Mouse (Mus musculus): ENCODE data around the gene Espn. TPM values are rescaled to one million over a fixed set of nuclear protein-coding genes. Genes with fewer than 3 reads are reported as not detected.

The Espn gene
- total RNA-seq, 4 experiments from 2014 or later, result 2.1 to 6.0 (median 4.4) TPM

DNA sequence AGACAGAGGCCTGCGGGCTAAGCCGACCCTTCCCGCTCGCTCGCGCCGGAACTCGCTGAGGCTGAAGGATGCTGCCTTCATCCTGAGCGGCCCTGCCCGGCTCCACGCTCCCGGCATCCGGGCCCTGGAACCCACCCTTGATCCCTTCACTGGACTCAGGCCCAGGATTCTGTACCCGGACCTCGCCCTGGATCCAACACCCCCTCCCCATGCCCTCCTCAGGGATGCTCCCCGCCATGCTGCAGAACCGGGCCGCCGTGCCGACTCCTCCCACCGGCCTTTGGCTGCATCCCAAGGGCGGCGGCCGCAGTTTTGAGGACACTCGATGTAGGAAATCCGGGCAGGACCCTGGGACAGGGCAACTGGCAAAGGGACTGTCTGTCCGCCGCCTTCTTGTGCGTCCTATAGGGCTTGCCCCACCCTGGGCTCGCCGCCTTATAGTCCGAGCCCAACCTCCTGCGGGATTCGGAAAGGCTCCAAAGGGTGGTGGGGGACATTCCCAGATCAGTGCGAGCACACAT, 26.2 kb upstream of the Espn start:
- DNase-seq, result peak; percentile 54

DNA sequence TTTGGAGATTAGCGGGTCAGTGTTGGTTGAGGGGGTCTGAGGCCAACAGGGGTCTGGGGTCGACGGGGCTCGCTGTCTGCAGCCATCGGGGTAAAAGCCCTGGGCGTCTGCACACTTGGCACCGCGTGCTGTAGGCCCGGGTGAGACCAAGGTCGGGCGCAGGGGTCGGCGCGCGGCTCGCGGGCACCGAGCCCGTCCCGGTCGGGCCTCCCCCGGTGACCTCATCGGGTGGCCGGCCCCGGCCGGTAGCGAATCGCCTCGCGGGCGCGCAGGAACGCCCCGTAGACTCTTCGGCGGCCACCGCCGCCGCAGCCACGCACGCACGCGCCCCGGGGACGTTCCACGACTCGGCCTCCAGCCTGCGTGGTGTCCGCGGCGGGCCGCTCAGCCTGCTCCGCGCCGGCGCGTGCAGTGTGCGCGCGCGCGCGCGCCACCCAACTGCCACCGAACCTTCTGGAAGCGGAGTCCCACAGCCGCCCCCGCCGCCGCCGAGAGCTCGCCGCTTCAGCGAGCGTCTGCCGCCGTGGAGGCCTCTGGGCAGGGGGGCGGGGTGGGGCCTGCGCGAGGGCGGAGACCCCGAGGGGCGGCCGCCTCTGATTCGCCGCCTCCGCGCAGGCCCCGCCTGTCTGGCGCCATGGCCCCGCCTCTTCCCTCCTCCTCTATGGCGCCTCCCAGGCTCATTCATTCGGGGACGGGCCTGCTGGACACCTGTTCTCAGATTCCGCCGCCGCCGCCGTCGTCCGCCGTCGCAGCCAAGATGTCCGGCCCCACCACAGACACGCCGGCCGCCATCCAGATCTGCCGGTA, 25.6 kb upstream of the Espn start, which contains the start of gene Acot7:
Acot7 (plus strand) TSS at position 598 of the 807 bp plus-strand sequence.
- DNase-seq, result peak; percentile 86

DNA sequence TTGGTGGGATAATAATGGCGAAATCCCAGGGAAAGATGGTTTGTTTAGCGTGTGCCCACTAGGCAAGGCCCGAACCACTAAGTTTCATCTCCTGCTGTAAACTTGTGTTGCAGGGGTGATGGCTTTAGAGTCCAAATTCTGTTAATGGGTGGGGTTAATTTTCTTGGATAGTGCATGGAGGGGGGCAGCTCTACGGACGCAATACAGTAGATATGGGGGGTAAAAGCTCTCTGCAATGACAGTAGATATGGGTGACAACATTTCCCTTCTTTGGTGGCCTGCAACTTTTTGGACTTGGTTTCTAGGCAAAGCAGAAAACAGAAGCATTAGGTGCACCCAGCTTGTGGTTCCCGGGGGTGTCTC, 25.0 kb upstream of the Espn start:
- DNase-seq, result no peak

DNA sequence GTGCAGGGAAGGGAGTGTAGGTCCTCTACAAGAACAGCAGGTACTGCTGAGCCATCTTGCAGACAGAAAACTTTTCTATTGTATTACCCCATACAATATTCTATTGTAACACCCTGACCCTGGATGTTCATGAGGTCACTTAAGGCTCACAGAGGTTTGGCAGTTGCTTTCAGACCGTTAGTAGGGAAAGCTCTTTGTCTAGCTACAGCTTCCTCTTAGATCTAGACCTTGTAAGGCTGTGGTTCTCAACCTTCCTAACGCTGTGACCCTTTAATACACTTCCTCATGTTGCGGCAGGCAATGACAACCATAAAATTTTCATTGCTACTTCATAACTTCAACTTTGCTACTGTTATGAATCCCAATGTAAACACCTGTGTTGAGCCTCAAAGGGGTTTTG, 24.5 kb upstream of the Espn start:
- DNase-seq, result no peak

DNA sequence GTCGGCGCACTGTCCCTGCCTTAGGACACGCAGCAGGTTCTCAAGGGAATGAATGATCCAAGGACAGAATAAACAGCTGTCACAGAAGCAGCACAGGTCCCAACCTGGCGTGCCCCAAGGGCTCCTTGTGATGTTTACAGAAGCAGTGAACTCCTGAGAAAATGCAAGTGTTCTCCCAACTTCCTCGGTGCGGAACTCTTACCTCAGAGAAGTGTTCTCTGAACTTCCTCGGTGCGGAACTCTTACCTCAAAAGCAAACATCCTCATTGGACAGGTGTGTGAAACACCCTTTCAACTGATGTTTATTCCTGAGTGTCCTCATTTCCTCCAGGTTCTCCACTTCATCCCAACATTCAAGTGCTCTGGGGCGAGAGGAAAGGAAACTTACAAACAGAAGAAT, 21.8 kb upstream of the Espn start:
- DNase-seq, result no peak

DNA sequence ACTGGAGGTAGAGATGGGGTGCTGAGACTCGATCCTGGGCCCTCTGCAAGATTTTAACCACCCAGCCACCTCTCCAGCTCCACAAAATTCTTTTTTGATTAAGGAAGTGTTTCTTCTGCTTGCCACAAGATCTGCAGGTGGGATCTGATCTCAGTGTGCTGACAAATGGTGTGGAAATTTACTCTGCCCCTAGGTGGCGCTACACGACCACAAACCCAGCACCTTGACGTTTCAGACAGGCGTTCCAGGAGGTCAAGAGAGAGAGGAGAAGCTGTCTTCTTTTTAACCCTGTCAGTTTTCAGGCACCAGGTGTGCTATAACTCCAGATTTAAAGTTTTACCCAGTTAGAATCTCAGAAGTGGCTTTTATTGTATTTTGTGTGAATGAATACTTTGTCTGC, 20.9 kb upstream of the Espn start:
- DNase-seq, result peak; percentile 44

DNA sequence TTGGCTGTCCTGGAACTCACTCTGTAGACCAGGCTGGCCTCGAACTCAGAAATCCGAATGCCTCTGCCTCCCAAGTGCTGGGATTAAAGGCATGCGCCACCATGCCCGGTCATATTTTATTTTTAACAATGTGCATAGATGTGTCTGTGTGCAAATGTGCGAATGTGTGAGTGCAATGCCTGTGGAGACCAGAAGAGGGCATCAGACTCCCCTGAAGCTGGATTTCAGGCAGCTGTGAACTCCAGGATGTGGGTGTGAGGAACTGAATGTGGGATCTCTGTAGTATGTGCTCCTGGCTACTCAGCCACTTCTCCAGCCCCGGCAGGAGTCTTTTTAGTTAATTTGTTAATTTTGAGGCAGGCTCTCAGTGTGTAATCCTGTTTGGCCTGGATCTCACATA, 19.4 kb upstream of the Espn start:
- DNase-seq, result no peak

DNA sequence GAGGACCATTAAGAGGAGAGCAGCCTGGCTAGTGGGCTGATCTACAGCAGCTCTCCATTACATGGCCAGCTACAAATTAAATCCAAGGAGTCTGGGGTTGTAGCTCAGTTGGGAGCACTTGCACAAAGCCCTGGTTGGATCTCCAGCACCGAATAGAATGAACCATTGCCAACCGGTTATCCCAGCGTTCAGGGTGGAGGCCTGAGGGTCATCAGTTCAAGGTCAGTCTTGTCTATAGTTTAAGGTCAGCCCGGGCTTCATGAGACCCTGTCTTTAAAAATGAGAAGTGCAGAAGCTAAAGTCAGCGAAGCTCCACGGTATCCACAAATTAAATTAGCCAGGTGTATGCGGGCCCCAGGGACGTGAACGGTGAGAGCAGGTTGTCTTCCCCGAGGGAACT, 18.1 kb upstream of the Espn start:
- no peak for DNase-seq

DNA sequence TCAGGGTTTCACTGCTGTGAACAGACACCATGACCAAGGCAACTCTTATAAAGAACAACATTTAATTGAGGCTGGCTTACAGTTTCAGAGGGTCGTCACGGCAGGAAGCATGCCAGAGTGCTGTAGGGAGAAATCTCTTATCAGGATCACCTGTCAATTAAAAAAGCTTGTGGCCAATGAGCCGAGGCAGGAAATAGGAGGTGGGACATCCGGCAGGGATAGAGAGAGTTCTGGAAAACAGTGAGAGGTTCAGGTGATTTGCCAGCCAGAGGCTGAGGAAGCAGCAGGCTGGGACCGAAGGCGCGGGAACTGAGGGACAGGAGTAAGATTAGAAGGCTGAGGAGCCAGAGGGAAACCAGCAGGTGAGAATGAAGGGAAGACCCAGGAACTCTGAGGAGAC, 16.9 kb upstream of the Espn start:
- no peak for DNase-seq

DNA sequence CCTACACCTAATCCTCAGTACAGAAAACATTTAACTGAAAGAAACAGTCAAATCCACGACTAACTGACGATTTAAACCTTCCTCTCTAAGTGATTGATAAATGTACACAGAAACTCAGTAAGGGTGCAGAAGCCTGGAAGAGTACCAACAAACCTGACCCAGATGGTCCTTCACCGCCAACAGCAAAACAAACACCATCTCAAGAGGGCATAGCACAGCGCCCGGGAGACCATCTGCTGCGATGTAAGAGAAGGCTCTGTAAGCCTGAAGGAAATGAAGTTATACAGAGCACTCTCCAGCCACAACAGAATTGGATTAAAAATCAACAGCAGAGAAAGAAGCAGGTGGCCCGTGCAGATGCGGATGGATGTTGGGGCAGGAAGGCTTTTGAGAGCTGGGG, 15.9 kb upstream of the Espn start:
- DNase-seq, result no peak

DNA sequence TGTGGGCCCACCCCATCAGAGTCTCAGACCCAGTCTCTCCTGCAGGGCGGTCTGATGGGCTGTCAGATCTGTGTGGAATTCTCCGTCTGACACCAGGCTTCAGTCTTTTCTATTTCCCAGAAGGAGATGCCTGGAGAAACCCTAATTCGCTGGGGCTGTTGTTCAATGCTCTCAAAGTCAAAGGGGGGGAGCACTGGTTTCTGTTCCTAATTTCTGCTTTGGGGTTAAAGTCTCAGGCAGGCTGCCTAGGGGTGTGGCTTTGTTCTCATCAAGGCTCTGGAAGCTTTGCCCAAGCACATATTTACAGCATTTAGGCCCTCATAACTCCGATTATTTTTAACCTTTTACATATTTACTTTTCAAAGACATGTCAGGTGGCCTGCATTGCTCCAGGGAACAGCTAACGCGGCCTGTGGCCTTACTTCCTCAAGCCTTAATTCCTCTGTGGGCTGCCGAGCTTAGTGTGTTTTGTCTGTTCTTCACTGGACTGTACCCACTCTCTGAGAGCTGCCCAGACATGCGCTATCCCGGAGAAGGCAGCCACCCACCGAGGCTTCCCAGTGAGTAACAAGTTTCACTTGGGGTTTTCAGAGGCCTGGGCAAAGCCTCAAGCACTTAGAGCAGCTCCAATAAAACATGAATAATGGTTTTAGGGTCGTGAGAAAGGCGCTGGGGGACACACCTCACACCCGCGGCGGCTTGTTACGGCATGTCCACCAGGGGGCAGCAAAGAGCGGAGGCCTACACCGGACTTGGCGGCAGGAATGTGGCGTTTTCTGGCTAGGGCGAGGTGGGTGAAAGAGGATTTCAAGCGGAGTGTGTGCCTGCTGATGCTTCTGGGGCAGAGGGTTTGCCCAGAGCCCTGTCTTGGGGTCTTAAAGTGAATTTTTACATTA, 13.1 kb upstream of the Espn start:
- no peak for DNase-seq

DNA sequence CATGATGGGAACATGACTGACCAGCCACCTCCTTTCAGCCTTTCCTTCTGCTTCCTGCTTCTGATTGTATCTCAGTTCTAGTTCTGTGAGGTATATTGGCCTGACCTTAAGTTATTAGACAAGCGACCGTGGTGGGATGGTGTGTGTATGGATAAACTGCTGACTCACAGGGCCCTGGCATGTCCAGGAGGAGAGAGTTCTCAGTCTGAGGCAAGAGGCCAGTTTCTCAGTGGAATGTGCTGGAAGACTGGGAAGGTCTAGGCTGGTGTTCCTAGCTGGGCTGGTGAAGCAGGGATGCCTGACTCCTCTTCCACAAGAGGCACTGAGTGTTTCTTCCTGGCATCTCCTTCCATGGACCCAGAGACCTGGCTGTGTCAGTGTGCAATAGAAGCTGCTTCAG, 10.6 kb upstream of the Espn start:
- no peak for DNase-seq

DNA sequence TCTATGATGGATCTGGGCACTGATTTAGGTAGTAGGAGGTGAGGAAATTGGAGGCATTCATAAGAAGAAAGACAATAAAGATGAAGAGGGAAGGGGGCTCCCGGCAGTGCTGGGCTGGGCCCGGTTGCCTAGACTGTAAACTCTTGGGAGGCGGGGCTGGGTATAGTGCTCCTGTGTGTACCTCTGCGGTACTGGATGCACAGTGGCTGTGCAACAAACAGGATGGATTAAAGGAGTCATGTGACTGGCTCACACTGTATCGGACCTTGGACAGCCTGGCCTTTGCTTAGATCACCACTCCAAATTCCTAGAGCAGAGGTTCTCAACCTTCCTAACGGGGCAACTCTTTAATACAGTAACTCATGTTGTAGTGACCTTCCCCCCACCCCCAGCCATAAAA, 9.4 kb upstream of the Espn start:
- no peak for DNase-seq

DNA sequence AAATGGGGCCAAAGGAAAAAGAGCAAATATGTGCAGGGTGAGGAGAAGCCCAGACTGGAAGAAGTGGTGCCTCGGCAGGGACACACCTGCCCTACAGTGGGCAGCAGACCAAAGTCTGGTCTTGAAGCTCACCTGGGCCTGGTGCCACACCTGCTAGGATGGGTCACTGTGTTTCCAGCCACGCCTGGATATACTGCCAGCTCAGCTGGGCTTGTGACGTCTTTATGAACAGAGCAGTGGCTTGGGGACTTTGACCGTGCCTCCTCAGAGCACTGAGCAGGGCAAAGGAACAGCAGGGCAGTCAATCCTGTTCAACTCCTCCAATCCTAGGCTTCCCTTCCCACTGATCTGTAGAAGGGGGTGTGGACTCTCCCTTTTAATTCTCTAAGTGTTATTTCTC, 8.6 kb upstream of the Espn start:
- DNase-seq, result no peak

DNA sequence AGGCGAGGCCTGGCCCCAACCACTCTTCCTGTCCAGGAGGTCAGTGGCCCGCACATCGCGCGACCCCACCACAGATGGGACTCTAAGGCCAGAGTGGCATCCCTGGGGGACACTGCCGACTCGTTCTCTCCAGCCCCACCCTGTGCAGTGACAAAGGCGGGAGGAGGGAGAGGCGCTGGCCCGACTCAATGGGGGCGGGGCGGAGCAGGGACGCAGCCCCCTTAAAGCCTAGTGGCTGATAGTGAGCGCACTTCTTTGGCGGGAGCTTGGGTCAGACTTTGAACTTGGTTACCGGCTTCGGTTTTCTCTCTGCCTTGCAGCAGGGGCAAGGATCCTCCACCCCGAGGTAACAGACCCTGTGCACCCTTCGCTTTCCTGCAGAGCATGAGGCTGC, 7.1 kb upstream of the Espn start:
- no peak for DNase-seq

DNA sequence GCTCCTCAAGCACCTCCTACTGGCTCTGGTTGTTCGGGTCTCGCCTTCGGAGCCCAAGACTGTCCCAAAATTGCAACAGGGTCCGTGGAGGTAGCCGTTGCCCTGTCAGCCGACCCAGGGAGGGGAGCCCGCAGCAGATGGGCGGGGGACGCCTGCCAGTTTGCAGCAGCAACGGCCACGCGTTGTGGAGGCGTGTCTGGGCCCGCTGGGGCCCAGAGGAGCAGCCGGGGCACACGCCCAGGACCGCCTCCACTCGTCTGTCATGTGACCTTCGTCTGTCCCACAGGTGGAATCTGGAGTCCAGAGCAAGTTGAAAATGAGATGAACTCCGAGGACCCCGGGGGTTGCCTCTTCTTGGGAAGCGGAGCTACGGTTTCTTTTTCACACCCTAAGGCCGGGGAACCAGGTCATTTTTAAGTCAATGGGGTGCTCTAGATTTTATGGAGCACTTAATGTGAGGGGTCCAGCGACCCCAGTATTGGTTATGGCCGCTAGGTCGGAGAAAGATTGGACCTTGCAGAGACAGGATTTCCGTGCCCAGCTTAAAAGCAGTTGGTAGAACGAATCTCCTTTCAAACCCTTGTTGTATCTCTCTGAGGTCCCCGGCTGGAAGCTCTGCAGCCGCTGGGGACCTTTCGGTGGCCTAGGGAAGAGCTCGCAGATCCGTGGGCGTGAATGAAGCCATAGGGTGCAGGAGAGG, 6.6 kb upstream of the Espn start, which contains the start of gene Hes2:
Hes2 (plus strand) TSS at position 283 of the 700 bp plus-strand sequence.
- DNase-seq, result no peak

DNA sequence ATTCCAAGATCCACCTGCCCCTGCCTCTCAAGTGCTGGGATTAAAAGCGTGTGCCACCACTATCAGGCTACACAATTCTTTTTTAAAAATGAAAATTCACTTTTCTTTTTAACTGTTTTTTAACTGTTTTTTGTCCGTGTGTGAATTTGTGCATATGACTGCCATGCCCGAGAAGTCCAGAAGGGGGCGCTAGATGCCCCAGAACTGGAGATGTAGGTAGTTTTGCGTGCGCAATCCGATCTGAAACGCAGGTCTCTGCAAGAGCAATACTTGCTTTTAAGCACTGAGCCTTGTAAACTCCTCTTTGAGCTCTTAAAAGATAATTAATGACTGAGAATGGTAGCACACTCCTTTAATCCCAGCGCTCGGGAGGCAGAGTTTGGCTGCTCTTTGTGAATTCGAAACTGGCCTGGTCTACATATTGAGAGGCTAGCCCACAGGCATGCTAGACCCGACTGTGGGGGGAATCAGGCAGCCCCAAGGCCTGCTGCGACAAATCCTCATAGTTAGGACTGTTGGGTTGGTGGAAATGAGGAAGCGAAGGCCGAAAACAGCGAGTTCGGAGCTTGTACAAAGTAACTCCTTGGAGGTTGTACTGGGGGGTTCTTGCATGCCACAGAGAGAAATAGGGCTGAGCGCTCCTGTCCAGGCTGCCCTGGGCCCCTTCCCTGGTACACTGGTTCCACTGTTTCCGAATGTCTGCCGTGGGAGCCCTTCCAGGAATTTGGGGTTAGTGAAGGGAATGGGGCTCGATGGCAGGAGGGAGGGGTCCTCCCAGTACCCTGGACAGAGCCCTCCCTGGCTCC, 5.8 kb upstream of the Espn start:
- no peak for DNase-seq

DNA sequence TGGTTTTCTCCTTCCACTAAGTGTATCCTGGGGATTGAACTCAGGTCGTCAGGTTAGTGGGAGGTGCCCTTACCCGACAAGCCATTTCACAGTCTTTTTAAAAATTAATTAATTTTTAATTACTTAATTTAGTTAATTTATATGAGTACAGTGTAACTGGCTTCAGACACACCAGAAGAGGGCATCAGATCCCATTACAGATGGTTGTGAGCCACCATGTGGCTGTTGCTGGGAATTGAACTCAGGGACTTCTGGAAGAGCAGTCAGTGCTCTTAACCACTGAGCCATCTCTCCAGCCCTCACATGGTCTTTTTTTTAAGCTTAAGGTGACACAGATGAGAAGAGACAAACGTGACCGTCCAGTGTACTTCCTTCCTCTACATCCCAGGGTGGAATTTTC, 2.8 kb upstream of the Espn start:
- no peak for DNase-seq

DNA sequence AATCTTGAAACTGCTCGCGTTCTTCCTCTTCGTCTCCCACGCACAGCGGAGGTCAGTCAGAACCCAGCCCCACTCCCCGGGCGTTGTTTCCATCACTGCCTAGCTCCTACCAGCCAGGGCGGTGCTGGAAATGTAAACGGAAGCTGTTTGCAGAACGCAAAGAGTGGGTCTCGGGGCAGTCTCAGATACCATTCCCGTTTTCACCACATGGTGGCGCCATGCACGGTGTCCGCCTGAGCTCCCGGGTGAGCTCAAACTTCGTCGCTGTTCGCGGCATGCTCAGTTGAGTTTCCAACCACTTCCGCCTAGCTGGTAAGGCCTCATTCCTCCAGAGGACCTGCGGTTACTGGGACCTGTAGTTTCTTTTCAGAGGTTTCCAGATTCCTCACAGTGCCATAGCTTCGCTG, 1.6 kb upstream of the Espn start:
- DNase-seq, result peak; percentile 59

DNA sequence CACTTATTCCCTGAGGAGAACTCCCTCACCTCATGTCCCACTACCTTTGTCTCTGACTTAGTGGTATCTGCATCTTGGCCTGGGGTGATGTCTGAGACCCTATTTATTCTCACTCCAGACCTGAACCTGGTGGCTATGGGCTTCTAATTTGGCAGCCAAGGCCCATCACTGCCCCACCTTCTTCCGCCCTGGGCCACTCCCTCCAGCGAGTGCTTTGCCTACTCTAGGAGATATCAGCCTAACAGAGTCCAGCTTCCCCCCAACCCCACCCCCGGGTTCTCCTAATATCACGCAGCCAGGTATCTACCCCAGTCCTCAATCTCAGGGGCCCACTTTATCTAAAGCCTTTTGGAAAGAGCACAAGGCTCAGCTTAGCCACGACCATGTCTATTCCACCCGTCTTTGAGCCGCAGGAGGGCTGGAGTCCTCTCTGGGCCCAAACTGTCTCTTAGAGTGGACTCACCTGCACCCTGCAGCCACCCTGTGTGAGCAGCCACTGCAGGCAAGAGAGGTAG, 663 bp downstream of the Espn start:
- DNase-seq, result no peak

DNA sequence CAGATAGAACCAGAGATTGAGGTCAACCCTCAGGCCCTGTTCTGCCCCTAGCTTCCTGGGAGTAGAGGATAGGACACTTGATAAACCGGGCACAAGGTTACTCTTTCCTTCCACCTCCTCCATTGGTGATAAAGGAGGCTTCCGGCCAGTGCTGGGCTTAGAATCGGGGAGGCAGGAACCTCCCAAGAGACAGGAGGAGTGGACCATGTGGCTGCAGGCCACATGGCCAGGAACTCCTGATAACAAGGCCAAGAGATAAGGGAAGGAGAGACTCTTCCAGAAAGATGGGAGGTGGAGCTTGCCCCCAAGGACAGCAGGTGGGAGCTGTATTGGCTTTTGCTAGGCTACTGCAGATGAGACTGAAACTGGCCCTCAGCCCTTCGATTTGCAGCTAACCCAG, 1.6 kb downstream of the Espn start:
- no peak for DNase-seq
